8 mouse cellular contexts compared by ENCODE assay signal in genomic region chr2:181679951-181680715, GRCm38 (mm10). TPM values are rescaled to one million over a fixed set of nuclear protein-coding genes. Genes with fewer than 3 reads are reported as not detected.
DNase-seq lines count a peak whose midpoint lies in the region; ATAC-seq and TF ChIP-seq lines count a peak whose summit lies in the region.

Tcea2 (plus strand) TSS chr2:181680310.

- no peaks in the 10 kb centered on the region for H3K36me3 ChIP-seq in intestine, postnatal 0 days (ENCODE audit: control insufficient read depth, insufficient read depth)
- no peaks in the 10 kb centered on the region for H3K36me3 ChIP-seq in limb, embryonic 11.5 days (ENCODE audit: control insufficient read depth, insufficient read depth, low read length)
- H3K36me3 ChIP-seq in midbrain, embryonic 12.5 days, result no peaks in the 10 kb centered on the region

- H3K4me3 ChIP-seq in intestine, postnatal 0 days (ENCODE audit: low read depth, low read length), result peak within 1 kb of the TSS; percentile 65
- peak within 1 kb of the TSS; percentile 69 for H3K4me3 ChIP-seq in limb, embryonic 11.5 days (ENCODE audit: low read depth, low read length)
- peak within 1 kb of the TSS; percentile 67 for H3K4me3 ChIP-seq in midbrain, embryonic 12.5 days

- peak within 1 kb of the TSS; percentile 71 for H3K9ac ChIP-seq in intestine, postnatal 0 days (ENCODE audit: low read depth, low read length)
- peak within 1 kb of the TSS; percentile 90 for H3K9ac ChIP-seq in limb, embryonic 11.5 days (ENCODE audit: low read length)
- H3K9ac ChIP-seq in midbrain, embryonic 12.5 days (replicated peaks), result peak within 1 kb of the TSS; percentile 83

- no peaks in the 10 kb centered on the region for H3K9me3 ChIP-seq in intestine, postnatal 0 days (ENCODE audit: control insufficient read depth)
- H3K9me3 ChIP-seq in limb, embryonic 11.5 days (ENCODE audit: control insufficient read depth, low read length), result no peaks in the 10 kb centered on the region
- H3K9me3 ChIP-seq in midbrain, embryonic 12.5 days, result no peaks in the 10 kb centered on the region

- peak; percentile 29 for ATAC-seq in granulocyte monocyte progenitor cell, adult 5-6 weeks (replicated peaks; ENCODE audit: poor library complexity, severe bottlenecking)
- peak; percentile 45 for ATAC-seq in intestine, postnatal 0 days
- ATAC-seq in limb, embryonic 11.5 days (ENCODE audit: insufficient number of reproducible peaks, low FRiP score, low TSS enrichment, low read depth), result peak; percentile 56; the same call in 1 of the 2 replicates
- peak; percentile 68 for ATAC-seq in midbrain, embryonic 12.5 days (ENCODE audit: low FRiP score, low read depth)

- peak; percentile 47 for TF ChIP-seq CTCF in intestine, postnatal 0 days (IDR thresholded peaks at IDR 0.05; ENCODE audit: low read depth)

- 0 out of 2 replicates have a peak, but pooled peaks cover 6% of the 10 kb centered on the region for H3K4me1 ChIP-seq in intestine, postnatal 0 days (replicated peaks; ENCODE audit: control insufficient read depth, insufficient read depth, low read length)
- peaks cover 21% of the 10 kb centered on the region for H3K4me1 ChIP-seq in limb, embryonic 11.5 days (ENCODE audit: control insufficient read depth, insufficient read depth, low read length)
- H3K4me1 ChIP-seq in midbrain, embryonic 12.5 days, result peaks cover 29% of the 10 kb centered on the region

- H3K27ac ChIP-seq in intestine, postnatal 0 days (ENCODE audit: low read depth, low read length), result no peak within 1 kb of the TSS
- peak within 1 kb of the TSS; percentile 10; the same call in 1 of the 2 replicates for H3K27ac ChIP-seq in limb, embryonic 11.5 days (replicated peaks; ENCODE audit: low read depth, low read length)
- H3K27ac ChIP-seq in midbrain, embryonic 12.5 days (replicated peaks), result peak within 1 kb of the TSS; percentile 42

- WGBS in intestine, postnatal 0 days, result under 1% methylated on average over 57 of the region's 69 CpGs
- 0% methylated on average over 68 of the region's 69 CpGs for WGBS in limb, embryonic 11.5 days
- under 1% methylated on average over 64 of the region's 69 CpGs for WGBS in midbrain, embryonic 12.5 days

- DNase-seq in layer of hippocampus, adult 11-12 months (ENCODE audit: low spot score), result peak; percentile 67
- no peak for DNase-seq in layer of hippocampus, adult 9-10 months (ENCODE audit: low spot score)
- peak; percentile 78 for DNase-seq in embryo, embryonic 10.5 days (ENCODE audit: low spot score)
- DNase-seq in limb, embryonic 11.5 days (ENCODE audit: low spot score), result peak; percentile 85
- DNase-seq in spleen, adult 18-20 months, result peak; percentile 67 to 71

- peaks cover 20% of the 10 kb centered on the region for H3K27me3 ChIP-seq in intestine, postnatal 0 days (replicated peaks; ENCODE audit: control insufficient read depth, insufficient read depth, low read length)
- H3K27me3 ChIP-seq in limb, embryonic 11.5 days (ENCODE audit: control insufficient read depth, insufficient read depth, low read length), result no peaks in the 10 kb centered on the region
- peaks cover 4% of the 10 kb centered on the region; the same call in 1 of the 2 replicates for H3K27me3 ChIP-seq in midbrain, embryonic 12.5 days

- H3K4me2 ChIP-seq in intestine, postnatal 0 days (replicated peaks; ENCODE audit: low read depth), result peak within 1 kb of the TSS; percentile 96
- H3K4me2 ChIP-seq in limb, embryonic 11.5 days (ENCODE audit: low read depth, severe bottlenecking), result peak within 1 kb of the TSS; percentile 88
- peak within 1 kb of the TSS; percentile 71 for H3K4me2 ChIP-seq in midbrain, embryonic 12.5 days (replicated peaks)

RNA-seq across cellular contexts. Expression of gene Tcea2, which starts in this region (rescaled TPM):
- 25.2 and 27.0 TPM in 2 replicates for total RNA-seq in granulocyte monocyte progenitor cell, adult 5-6 weeks (2014; fragmentation: Nextera tagmentation)
- total RNA-seq in granulocyte monocyte progenitor cell, adult 5-6 weeks (2017), result 13.6 and 14.1 TPM in 2 replicates
- 6.8 and 8.0 TPM in 2 replicates for polyA plus RNA-seq in intestine, postnatal 0 days (2015; fragmentation: Nextera tagmentation; extraction: Ambion mirVana)
- polyA plus RNA-seq in limb, embryonic 11.5 days (2014; fragmentation: Nextera tagmentation; extraction: Ambion mirVana), result 23.2 and 25.2 TPM in 2 replicates
- 21.1 and 23.3 TPM in 2 replicates for polyA plus RNA-seq in midbrain, embryonic 12.5 days (2016; fragmentation: Nextera tagmentation; extraction: Ambion mirVana)
